Mouse (Mus musculus) gastrocnemius, postnatal 36 days (tissue): ENCODE data around the gene Lgals4. TPM values are rescaled to one million over a fixed set of nuclear protein-coding genes. Genes with fewer than 3 reads are reported as not detected.

Experiments
- DNase-seq, 2 experiments: peaks; one replicate each; pipeline ENCODE4 v3.0.0; 2022
- intact Hi-C: fragments of 180-260 bp; cut with DNase I; formaldehyde crosslinking; loops from one replicate; pipeline ENCODE4 v1.15.1; 2025
- total RNA-seq, 2 experiments: library from RNA; stranded (reverse); gene quantifications; 2 replicates each; pipeline ENCODE4 v1.2.3; 2021

Gene Lgals4
- total RNA-seq, 2 experiments from 2014 or later, result 2.5 to 3.1 TPM

- no peak for DNase-seq
- intact Hi-C loops, result no loop called here
These were observed 13.0 kb upstream of the Lgals4 start for GRCm38 (mm10) chr7:28820358-28821260.

DNA sequence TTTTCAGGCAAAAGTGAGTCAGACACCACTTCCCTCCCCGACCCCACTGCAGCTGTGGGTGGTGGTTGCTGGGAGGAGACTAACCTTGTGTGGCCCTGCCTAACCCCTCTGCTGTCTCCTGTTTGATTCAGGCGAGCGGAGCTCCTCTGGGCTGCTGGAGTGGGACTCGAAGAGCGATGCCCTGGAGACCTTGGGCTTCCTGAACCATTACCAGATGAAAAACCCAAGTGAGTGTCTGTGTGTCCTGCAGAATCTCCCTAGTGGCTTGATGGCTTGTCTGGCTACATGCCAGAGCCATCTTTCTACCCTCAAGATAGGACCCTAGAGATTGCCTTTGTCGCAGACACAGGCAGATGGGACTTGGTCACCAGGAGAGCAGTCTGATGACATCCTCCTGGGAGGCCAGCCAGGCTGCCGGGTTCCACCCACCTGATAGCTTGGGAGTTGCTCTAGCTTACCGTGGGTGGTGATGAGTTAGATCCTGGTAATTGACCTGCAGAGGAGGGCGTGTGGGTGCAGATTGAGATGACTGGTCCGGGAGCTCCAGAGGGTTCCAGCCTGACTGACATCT lies 12.3 kb upstream of the Lgals4 start:
- peak; percentile 43 to 44 for DNase-seq
- intact Hi-C loops, result no loop called here

DNA sequence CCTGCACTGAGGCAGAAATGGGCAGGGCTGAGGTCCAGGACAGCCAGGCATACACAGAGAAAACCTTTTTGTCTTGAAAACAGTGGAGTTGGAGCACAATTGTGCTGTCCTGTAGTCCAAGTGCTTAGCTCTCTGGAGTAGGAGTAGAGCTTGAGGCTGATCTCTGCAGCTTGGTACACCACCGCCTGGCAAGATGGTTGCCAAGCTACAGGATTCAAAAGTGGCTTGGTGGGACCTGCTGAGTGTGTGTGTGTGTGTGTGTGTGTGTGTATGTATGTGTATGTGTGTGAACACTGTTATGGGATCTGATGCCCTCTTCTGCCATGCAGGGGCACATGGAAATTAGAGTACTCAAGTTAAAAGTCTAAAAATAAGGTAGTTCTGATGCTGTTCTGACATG lies 11.1 kb upstream of the Lgals4 start:
- DNase-seq, result no peak
- intact Hi-C loops, result no loop called here

- intact Hi-C loops, result no loop called here
- no peak for DNase-seq
These were observed 10.4 kb upstream of the Lgals4 start for GRCm38 (mm10) chr7:28822993-28823903.

DNA sequence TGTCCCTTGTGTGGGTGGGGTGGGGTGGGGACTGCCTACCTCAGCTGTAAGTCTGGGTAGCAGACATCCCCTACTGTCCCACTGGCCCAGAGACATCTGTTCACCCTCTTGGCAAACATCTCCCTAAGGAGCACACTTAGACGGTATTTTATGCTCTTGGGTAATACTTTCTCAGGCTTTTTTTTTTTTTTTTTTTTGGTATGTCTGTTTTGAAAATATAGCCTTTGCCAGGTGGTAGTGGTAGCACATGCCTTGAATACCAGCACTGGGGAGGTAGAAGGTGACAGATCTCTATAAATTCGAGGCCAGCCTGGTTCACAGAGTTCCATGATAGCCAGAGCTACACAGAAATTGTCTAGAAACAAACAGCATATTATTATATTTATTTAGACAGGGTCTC lies 9.7 kb upstream of the Lgals4 start:
- DNase-seq, result no peak
- intact Hi-C loops, result loop anchor here (2.0 kb wide), 1 partner anchor 15 kb away; the partner anchor contains the start of gene Hnrnpl

- intact Hi-C loops, result loop anchor here (2.0 kb wide), 1 partner anchor 16 kb away; the partner anchor contains the start of gene Hnrnpl
These were observed 8.5 kb upstream of the Lgals4 start, which contains the start of gene Ech1 for GRCm38 (mm10) chr7:28824941-28825685. Ech1 (plus strand) TSS chr7:28825217.

DNA sequence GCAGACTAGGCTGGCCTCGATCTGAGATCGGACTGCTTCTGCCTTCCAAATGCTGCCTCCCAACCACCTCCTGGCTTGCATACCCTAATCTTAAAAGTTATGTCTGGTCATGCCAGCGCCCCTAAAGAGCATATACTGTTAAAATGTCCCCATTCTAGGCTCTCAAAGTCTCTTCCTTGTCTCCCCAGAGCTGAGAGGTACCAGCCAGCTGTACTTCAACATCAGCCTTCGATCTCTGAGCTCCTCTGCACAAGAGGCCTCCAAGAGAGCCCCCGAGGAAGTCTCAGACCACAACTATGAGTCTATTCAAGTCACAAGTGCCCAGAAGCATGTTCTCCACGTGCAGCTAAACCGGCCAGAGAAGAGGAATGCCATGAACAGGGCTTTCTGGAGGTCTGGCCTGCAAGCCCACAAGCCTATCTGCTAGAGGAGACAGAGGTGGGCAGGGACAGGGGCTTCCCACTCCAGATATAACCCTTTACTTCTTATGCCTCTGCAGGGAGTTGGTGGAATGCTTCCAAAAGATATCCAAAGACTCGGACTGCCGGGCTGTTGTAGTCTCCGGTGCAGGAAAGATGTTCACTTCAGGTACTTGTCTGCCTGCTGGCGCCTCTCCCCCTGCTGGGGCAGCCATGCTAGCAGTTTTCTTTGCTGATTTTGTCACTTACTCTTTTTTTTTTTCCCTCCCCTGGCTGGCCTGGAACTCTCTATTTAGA lies 7.8 kb upstream of the Lgals4 start:
- DNase-seq, result no peak
- intact Hi-C loops, result loop anchor here (2.0 kb wide), 2 partner anchors 15 to 17 kb away; partner anchors contain the start of gene Hnrnpl

More at GRCm38 (mm10) chr7:28824941-28825685, 8.5 kb upstream of the Lgals4 start, which contains the start of gene Ech1:
- DNase-seq, result peak; percentile 88 to 91

DNA sequence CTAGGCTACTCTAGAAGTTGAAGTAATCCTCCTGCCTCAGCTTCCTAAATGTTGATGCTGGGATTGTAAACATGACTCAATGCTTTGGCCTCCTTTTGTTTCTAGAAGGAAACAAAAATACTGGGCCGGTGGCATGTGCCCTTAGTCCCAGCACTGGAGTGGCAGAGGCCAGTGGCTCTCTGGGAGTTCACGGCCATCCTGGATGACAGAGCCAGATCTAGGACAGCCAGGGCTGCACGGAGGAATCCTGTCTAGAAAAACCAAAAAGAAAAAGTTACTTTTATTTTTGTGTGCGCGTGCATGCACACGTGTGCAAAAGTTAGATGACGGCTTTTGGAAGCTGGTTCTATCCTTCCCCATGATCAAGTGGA lies 7.3 kb upstream of the Lgals4 start:
- DNase-seq, result no peak
- intact Hi-C loops, result loop anchor here (2.0 kb wide), 1 partner anchor 14 kb away; no protein-coding TSS in a partner anchor

GRCm38 (mm10) chr7:28827338-28827737 lies 6.3 kb upstream of the Lgals4 start:
- no peak for DNase-seq
- intact Hi-C loops, result loop anchor here (2.0 kb wide), 1 partner anchor 13 kb away; no protein-coding TSS in a partner anchor

- DNase-seq, result no peak
These were observed 3.8 kb upstream of the Lgals4 start for GRCm38 (mm10) chr7:28829821-28830220.

GRCm38 (mm10) chr7:28830981-28831380 lies 2.7 kb upstream of the Lgals4 start:
- no peak for DNase-seq
- intact Hi-C loops, result no loop called here

More at GRCm38 (mm10) chr7:28829821-28830220, 3.8 kb upstream of the Lgals4 start:
- intact Hi-C loops, result no loop called here

- intact Hi-C loops, result no loop called here
- no peak for DNase-seq
These were observed 2.1 kb upstream of the Lgals4 start for GRCm38 (mm10) chr7:28831411-28832125.

GRCm38 (mm10) chr7:28832137-28832536 lies 1.5 kb upstream of the Lgals4 start:
- intact Hi-C loops, result no loop called here
- DNase-seq, result no peak

GRCm38 (mm10) chr7:28836936-28837335 lies 3.3 kb downstream of the Lgals4 start:
- intact Hi-C loops, result loop anchor here (1.0 kb wide), 1 partner anchor 34 kb away; no protein-coding TSS in a partner anchor

GRCm38 (mm10) chr7:28838331-28838730 lies 4.7 kb downstream of the Lgals4 start:
- intact Hi-C loops, result no loop called here
- no peak for DNase-seq

More at GRCm38 (mm10) chr7:28836936-28837335, 3.3 kb downstream of the Lgals4 start:
- DNase-seq, result no peak

- intact Hi-C loops, result no loop called here
- no peak for DNase-seq
These were observed 13.6 kb downstream of the Lgals4 start for GRCm38 (mm10) chr7:28847273-28847672.

DNA sequence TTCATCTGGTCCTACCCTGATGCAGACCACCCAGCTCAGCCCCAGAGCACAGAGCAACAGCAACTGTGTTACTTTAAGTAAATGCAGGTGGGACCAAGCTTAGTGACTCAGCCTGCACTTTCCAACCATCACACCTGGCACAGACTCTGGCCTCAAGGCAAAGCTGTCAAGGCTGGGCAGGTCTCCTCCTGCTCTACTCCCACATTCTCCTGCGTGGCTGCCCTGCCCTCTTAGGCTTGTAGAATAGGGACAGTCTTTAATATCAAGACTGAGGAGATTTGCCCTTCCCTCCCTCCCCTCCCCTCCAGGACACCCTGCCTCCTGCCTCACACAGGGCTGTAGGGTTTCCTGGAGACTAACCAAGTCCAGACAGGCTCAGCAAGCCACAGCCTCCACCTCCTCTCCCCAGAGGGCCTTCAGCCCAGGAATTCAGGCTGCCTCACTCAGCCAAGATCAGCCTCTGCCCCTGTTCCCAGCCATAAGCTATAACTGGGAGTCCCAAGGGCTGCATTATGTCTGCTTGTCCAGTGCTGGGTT lies 16.1 kb downstream of the Lgals4 start:
- DNase-seq, result no peak
- intact Hi-C loops, result no loop called here

DNA sequence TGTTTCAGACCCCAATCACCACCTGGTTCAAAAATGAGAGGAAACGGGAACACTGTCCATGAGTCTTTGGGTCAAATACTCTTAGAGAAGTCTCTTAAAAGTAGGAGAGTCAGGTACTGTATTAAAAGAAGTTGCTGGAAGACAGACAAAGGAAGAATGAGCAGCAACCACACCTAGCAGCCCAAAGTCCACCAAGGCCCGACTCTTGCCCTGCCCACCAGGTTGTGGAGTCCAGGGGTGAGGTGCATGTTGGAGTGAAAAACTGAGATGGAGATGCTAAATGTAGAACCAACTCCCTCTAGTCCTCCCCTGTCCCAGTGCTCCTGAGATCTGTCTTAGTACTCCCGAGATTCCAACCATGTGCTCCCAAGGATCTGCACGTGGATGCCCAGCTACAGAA lies 17.0 kb downstream of the Lgals4 start:
- intact Hi-C loops, result no loop called here
- no peak for DNase-seq
